Mouse (Mus musculus): ENCODE measurements around the gene Bcl11b.

- TF ChIP-seq CTCF (conservative IDR thresholded peaks at IDR 0.05 in 1 of 2, IDR thresholded peaks at IDR 0.05 in 1 of 2; ENCODE audit: low read depth in 2 of 2, low read length in 2 of 2), result no peak
- no peak for TF ChIP-seq CHD1 (IDR thresholded peaks at IDR 0.05; ENCODE audit: low read depth, low read length)
- no peak for TF ChIP-seq BHLHE40 (IDR thresholded peaks at IDR 0.05; ENCODE audit: low read depth, low read length)
- TF ChIP-seq ZMIZ1 (IDR thresholded peaks at IDR 0.05; ENCODE audit: low read depth, low read length), result no peak
- TF ChIP-seq POLR2A (IDR thresholded peaks at IDR 0.05; ENCODE audit: low read depth, low read length), result no peak
- TF ChIP-seq HCFC1 (IDR thresholded peaks at IDR 0.05; ENCODE audit: low read depth, low read length), result no peak
- no peak for TF ChIP-seq POLR2AphosphoS2 (IDR thresholded peaks at IDR 0.05; ENCODE audit: low read depth, low read length)
- TF ChIP-seq ETS1 (conservative IDR thresholded peaks at IDR 0.05; ENCODE audit: low read depth, low read length), result no peak
- no peak for TF ChIP-seq TCF12 (IDR thresholded peaks at IDR 0.05; ENCODE audit: low read depth, low read length)
- no peak for TF ChIP-seq USF1 (IDR thresholded peaks at IDR 0.05; ENCODE audit: low read depth, low read length)
Measured at GRCm38 (mm10) chr12:107980261-107980961, 23.0 kb downstream of the Bcl11b start.
